Mouse (Mus musculus) cortical plate, adult 2 months (tissue): ENCODE results near the gene Bend6. TPM values are rescaled to one million over a fixed set of nuclear protein-coding genes. Genes with fewer than 3 reads are reported as not detected.

Experiments used
- H3K27ac ChIP-seq: fragments of 200-500 bp; 2 replicates; pipeline ENCODE4 v1.5.1; 2012; ENCODE audit warnings: low read length, control low read depth, inconsistent platforms; ENCODE audit not compliant: insufficient read depth
- H3K4me1 ChIP-seq: fragments of 200-500 bp; 2 replicates; pipeline ENCODE4 v1.6.1; 2011; ENCODE audit warnings: low read length; ENCODE audit not compliant: control insufficient read depth, insufficient read depth
- H3K4me3 ChIP-seq: fragments of 200-500 bp; 2 replicates; pipeline ENCODE4 v1.5.1; 2011; ENCODE audit warnings: mild to moderate bottlenecking, low read length, control low read depth; ENCODE audit not compliant: insufficient read depth
- CTCF ChIP-seq: fragments of 200-500 bp; IDR thresholded peaks from 2 replicates; pipeline ENCODE4 v1.5.1; 2011; ENCODE audit warnings: mild to moderate bottlenecking, control low read depth, low read length; ENCODE audit not compliant: insufficient read depth; ENCODE audit errors: extremely low read depth
- POLR2A ChIP-seq: fragments of 200-500 bp; IDR thresholded peaks from 2 replicates; pipeline ENCODE4 v1.6.1; 2011; ENCODE audit warnings: mild to moderate bottlenecking, low read length, control low read depth; ENCODE audit not compliant: insufficient read depth; ENCODE audit errors: extremely low read depth
- polyA plus RNA-seq: library from polyadenylated mRNA; depleted of rRNA; stranded (reverse); fragments of >200 nt; gene quantifications from 2 replicates; pipeline ENCODE4 v1.2.3, GENCODE M21; 2012; rRNA removed

The Bend6 gene
- polyA plus RNA-seq, 1 experiment = 157 TPM

DNA sequence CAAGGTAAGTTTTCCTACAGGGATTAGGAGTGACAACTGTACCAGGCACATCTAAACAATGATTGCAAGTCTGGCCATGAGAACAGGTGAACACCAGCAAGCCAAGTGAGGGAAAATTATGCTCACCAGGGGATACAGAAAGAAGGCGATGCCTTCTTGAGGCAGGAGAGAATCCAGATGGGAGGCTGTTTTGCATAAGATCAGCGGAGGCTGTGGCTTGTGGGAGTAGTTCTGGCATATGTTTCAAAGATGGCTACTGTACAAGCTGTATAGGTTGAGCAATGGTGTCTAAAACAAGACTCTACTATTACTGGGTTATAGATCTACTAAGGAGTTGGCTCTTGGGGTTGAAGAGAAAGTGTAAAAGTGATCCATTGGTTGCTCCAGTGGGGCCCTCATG lies 89.7 kb downstream of the Bend6 start:
- Histone ChIP-seq H3K4me1 (peaks cover 6% of the 10 kb centered on the region; the same call in 1 of the 2 replicates), H3K27ac (no peak overlapping the region), H3K4me3 (no peak overlapping the region)
- TF ChIP-seq POLR2A (no peak), CTCF (no peak)

DNA sequence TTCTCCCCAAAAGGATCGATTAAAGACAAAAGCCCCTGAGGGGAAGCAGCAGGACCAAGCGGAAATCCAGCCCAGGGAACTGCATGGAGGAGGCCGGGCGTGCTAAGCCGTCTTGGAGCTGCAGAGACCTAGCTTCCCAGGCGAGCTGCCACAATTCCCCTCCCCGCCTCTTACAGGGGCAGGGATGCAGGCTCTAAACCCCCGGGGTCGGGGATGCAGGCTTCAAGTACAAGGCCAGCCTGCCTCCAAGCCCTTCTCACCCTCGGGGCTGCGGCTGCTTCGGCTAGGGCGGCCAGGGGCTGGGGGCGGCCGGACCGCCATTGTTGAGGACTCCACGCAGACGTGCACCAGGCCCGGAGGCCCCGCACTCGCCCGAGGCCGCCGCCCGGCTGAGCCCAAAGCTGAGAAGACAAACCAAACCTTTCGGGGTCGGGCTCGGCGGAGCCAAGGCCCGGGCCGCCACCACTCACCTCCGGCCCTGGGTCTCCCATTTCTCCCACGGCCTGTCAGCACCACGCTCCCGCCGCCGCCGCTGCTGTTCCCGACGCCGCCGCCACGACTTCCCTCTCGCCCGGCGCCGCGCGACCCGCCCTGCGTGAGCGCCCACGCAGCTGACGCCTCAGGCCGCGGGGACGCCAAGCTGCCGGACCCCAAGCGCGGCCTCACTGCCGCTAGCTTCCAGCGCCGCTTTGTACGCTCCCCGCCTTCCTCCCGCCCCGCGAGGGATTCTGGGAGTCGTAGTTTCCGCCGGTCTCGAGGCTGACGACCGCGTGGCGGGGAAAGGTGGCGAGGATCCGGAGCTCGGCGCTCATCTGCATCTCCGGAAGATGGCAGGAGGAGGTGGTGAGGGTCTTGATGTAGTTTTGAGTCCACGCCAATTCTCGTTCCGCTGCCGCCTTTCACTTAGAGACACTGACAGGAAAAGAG lies 93.5 kb downstream of the Bend6 start, which contains the start of gene Zfp451:
Gene Zfp451, minus strand, starts transcription at position 728 of the 927 bp plus-strand sequence.
- peaks cover 11% of the 10 kb centered on the region for H3K4me1 ChIP-seq
- H3K4me3 ChIP-seq = peak within 1 kb of the TSS; percentile 58
- H3K27ac ChIP-seq = peak within 1 kb of the TSS; percentile 93
- no peak for TF ChIP-seq CTCF
- peak; percentile 76; the same call in 1 of the 2 replicates for TF ChIP-seq POLR2A

GRCm38 (mm10) chr1:33813495-33813867 lies 94.1 kb downstream of the Bend6 start:
- peak overlapping the region; percentile 93 for H3K27ac ChIP-seq
- TF ChIP-seq POLR2A (no peak), CTCF (no peak)

GRCm38 (mm10) chr1:33803323-33803722 lies 104.3 kb downstream of the Bend6 start:
- no peak for TF ChIP-seq POLR2A
- TF ChIP-seq CTCF = no peak
- no peak overlapping the region for H3K27ac ChIP-seq

More at GRCm38 (mm10) chr1:33813495-33813867, 94.1 kb downstream of the Bend6 start:
- H3K4me3 ChIP-seq = peak overlapping the region; percentile 58
- peaks cover 11% of the 10 kb centered on the region for H3K4me1 ChIP-seq

More at GRCm38 (mm10) chr1:33803323-33803722, 104.3 kb downstream of the Bend6 start:
- Histone ChIP-seq H3K4me3 (no peak overlapping the region), H3K4me1 (no peaks in the 10 kb centered on the region; the same call in 1 of the 2 replicates)

Other genes with a start within 250 kb of the Bend6 start
- 8.9 and 9.9 TPM in 2 replicates for gene Prim2, start 238.0 kb downstream of the Bend6 start, polyA plus RNA-seq
- 17.5 and 20.5 TPM in 2 replicates for gene Rab23, start 187.9 kb downstream of the Bend6 start, polyA plus RNA-seq
- 17.3 and 17.5 TPM in 2 replicates for gene Bag2, start 150.0 kb downstream of the Bend6 start, polyA plus RNA-seq
- gene Zfp451, start 93.2 kb downstream of the Bend6 start, polyA plus RNA-seq = 24.5 and 25.2 TPM in 2 replicates
- gene Dst, start 409 bp upstream of the Bend6 start, polyA plus RNA-seq = 88.5 TPM in 2 replicates